Mouse (Mus musculus) layer of hippocampus, adult 2 months (tissue): ENCODE measurements around the gene Kcnq1. TPM values are rescaled to one million over a fixed set of nuclear protein-coding genes. Genes with fewer than 3 reads are reported as not detected.

Experiments used
- DNase-seq, 2 experiments: peaks; one replicate each; pipeline ENCODE4 v3.0.0; 2022; ENCODE audit warnings: low spot score in 2 of 2
- H3K27ac ChIP-seq: fragments of 200-600 bp; 2 replicates; pipeline ENCODE4 v1.8.1; 2022
- H3K4me3 ChIP-seq: fragments of 200-600 bp; 2 replicates; pipeline ENCODE4 v1.8.1; 2022; ENCODE audit warnings: mild to moderate bottlenecking
- CTCF ChIP-seq: fragments of 200-600 bp; conservative IDR thresholded peaks from 2 replicates; pipeline ENCODE4 v1.8.1; 2022; ENCODE audit warnings: antibody characterized with exemption, mild to moderate bottlenecking, moderate library complexity
- total RNA-seq, 2 experiments: library from RNA; stranded (reverse); gene quantifications; 2 replicates each; pipeline ENCODE4 v1.2.3; 2021

Kcnq1 gene
- total RNA-seq, 2 experiments from 2014 or later, result 0.29 to 0.97 TPM

DNA sequence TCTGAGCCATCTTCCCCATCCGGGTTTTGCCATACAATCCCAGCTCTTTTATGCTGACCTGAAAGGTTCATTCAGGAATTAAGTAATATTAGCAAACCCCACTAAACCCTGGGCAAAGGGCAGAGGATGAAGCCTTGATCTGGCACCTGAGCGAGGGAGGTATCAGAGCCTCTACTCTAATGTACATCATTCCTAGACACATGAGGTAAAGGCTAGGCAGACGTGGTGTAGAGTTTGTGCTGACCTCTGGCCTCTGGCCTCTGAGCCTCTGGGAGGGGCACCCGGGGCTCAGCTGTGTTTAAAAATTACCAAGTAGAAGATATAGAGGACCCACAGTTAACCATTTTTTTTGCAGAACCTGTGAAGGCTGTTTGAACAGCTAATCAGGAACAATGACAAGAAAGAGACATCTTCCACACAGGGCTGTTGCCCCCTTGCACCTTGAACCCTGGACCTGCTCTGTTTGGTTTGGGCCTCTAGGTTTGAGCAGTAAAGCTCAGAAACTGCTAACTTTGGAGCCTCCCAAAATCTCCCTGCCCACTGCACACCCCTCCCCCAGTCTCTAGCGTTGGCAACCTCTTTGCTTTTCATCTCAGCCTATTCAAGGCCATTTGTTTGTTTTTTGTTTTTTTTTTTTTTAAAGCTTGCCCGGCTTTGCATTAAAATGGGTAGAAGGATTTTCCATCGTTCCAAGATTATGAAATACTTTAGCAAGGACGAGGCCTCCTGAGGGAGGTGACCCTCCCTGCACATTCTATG is 180.5 kb downstream of the Kcnq1 start:
- no peak for DNase-seq
- Histone ChIP-seq H3K4me3 (no peak overlapping the region), H3K27ac (no peak overlapping the region)
- TF ChIP-seq CTCF, result no peak

DNA sequence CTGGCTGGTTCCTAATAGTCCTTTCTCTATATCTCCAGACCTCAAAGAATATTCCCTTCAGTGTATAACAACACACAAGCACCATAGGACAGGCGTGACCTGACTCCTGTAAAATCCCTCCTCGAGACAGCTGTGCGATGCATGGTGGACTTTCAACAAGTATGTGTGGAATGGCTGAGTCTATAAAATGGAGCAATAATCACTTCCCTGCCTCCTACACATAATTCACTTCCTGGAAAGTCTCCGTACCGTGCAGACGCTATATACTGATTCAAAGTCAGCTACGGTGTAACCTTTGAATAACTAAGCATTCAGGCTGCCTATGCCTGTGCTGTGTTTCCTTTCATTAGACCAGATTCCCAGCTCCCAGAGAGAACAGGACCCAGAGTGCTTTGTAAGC is 182.0 kb downstream of the Kcnq1 start:
- no peak for TF ChIP-seq CTCF
- H3K4me3 ChIP-seq, result no peak overlapping the region
- DNase-seq, result no peak
- no peak overlapping the region for H3K27ac ChIP-seq

DNA sequence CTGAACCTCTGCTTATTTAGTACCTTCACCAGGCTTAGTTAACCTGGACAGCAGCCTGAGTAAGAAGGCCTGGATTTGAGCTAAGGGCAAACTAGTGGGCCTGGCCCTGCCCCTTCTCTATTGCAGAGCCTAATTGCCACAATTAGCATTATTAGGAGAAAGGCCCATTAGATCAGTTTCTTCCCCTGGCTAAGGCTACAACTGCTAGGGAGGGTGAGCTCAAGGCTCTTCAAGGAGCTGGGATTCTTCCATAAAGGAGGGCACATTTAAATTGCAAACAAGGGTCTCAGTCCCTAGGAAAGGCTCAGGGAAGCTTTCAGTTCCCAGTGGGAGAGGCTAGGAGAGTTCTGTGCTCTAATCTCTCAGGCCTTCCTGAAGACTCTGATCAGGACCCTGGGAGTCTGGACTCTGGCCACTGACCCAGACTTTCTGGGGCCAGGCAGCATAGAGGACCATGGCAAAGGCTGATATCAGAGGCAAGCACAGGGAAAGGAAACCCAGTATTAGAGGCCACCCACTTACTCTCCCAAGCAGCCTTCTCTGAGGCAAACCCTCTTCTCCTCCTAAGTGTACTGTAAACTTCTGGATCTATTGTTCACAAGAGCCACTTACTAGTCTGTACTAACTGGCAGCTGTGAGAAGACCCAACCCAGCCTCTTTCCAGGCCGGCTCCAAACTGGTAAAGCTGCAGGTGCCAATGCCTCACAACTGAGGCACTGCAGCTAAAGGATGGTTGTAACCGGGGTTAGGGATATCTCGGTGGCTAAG is 183.1 kb downstream of the Kcnq1 start:
- no peak overlapping the region for H3K4me3 ChIP-seq
- no peak overlapping the region for H3K27ac ChIP-seq
- TF ChIP-seq CTCF, result no peak
- no peak for DNase-seq

DNA sequence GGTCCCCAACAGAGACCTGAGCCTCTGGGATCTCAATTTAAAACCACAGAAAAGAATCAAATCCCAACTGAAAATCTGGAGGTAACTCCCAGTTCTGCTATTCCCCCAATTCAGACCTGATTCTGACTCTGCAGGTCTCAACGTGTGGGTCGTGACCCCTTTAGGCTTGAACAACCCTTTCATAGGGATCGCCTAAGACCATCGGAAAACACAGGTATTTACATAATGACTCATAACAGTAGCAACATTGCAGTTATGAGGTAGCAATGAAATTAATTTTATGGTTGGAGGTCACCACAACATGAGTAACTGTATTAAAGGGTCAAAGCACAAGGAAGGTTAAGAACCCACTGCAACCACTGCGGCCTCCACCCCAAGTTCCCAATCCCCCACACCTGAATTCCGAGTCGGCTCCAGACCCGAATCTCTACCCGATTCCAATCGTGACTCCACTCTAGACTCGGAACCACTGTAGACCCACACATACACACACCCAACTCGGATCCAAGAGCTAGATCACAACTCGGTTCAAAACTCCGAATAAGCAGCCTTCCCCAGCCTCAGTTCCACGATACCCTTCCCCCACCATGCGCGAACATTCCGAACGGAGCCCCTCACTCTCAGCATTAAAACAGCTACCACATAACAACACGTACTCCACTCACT is 188.7 kb downstream of the Kcnq1 start:
- Histone ChIP-seq H3K27ac (peak overlapping the region; percentile 83), H3K4me3 (peak overlapping the region; percentile 71)
- DNase-seq, result no peak
- TF ChIP-seq CTCF, result no peak

DNA sequence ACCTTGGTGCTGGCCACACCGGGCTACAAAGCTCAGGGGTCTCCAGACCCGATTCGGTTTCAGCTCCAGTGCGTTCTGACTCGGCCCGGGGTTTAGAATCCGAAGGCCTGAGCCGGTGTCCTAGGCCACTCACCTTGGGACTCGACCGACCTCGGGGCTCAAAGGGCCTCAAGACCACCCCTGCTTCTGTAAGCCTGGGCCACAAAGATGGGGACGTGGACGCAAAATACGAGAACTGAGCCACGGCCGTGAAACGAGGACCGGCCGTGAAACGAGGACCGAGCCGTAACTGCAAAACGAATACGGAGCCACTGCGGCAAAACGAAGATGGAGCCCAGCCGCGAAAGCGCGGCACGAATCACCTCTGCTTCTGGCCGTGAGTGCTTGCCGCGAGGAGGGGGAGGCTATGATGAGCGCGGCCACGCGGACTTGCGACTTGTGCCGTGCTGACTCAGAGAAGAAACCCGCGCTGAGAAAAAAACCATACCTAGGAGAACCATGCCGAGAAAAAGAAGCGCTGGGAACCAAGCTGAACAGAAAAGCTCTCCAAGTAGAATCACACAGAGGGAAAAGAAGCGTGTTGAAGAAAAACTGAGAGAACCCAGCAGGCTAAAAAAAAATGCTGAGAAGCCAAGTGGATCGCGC is 189.3 kb downstream of the Kcnq1 start:
- Histone ChIP-seq H3K27ac (peak overlapping the region; percentile 83), H3K4me3 (peak overlapping the region; percentile 71)
- DNase-seq, result peak; percentile 21 to 43
- TF ChIP-seq CTCF, result no peak

DNA sequence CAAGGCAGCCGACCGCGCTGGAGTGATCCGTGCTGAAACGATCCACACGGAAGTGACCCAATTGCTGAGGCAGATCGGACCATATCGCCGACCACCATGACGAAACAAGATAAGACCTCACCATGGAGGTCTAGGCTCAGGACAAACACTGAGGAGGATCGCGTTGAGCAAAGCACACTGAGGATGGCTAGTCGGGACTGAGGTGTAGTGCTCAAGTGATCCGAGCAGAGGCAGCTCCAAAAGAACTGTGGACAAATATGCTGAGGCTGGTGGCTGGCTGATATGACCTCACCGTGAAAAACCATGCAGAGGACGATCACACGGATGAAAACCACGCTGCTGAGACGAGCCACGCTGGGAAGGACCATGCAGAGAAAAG is 189.8 kb downstream of the Kcnq1 start:
- no peak for DNase-seq
- TF ChIP-seq CTCF, result no peak
- H3K27ac ChIP-seq, result peak overlapping the region; percentile 83
- peak overlapping the region; percentile 71 for H3K4me3 ChIP-seq

DNA sequence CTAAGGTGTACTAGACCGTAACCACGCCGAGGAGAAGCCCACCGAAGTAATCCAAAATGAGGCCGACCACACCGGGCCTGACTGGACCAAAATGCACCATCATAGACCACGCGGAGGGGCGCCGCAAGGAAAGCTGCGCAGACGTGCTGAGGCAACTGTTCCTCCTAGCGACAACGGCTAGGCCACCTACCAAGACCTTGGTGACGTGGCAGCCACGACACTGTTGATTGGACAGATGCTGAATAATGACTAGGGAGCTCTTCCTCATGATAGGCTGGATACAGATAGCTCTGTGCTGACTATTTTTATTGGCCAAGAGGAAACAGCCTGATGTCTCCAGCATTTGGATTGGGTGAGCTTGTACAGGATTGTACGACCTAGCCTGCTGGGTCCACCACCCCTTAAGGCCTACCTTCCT is 190.2 kb downstream of the Kcnq1 start:
- Histone ChIP-seq H3K27ac (peak overlapping the region; percentile 83), H3K4me3 (peak overlapping the region; percentile 71)
- TF ChIP-seq CTCF, result no peak
- DNase-seq, result peak; percentile 87 to 96

DNA sequence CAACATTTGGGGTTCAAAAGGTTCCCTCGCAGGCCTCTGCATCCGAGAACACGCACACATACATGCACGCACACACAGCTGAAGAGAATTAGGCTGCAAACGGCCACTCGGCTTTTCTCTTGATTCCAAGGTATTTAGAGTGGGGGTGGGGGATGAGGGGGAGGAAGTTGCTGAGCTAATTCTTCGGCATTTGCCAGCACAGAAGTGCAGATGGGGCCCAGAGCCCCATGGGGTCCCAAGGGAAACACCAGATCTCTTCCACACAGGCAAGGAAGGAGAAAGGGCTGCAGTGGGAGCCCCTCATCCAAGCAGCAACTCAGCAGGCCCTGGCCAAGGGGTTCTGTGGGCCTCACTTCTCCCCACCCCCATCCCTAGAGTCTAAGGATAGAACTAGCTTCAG is 193.9 kb downstream of the Kcnq1 start:
- DNase-seq, result no peak
- Histone ChIP-seq H3K27ac (no peak overlapping the region), H3K4me3 (no peak overlapping the region)
- TF ChIP-seq CTCF, result no peak

DNA sequence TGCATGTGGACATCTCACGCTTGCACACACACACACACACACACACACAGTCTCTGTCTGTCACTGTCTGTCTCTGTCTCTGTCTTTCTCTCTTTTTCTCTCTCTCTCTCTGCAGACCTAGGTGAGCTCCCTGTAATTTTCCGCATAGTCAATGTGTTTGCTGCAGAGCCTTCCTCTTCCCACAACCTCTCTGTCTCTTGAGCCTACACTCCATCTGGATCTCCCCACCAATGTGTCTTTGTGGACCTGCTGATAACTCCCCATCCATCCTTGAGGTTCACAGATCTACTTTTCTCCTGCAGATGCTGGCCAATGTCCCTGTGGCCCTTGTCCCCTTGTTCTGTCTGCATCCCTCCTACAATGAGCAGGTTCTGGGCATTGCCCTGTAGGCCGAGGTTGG is 194.5 kb downstream of the Kcnq1 start:
- DNase-seq, result no peak
- no peak overlapping the region for H3K27ac ChIP-seq
- TF ChIP-seq CTCF, result no peak
- no peak overlapping the region for H3K4me3 ChIP-seq

DNA sequence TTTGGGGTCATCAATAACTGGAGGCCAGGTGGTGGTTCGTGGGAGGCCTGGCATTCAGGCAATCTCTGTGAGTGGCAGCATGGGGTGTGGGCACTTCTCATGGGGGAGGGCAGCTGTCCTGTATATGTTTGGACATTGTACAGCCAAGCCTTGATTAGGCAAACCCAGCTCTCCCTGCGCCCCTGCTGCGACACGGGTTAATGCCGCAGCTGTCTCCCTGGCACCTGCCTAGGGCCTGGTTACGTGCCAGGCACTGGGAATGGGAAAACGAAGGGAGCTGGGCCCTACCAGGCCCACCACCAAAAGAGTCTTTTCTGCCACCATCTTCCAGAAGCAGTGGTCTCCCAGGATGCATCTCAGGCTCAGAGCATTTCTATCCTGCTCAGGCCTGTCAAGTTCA is 196.0 kb downstream of the Kcnq1 start:
- no peak for TF ChIP-seq CTCF
- DNase-seq, result no peak
- Histone ChIP-seq H3K4me3 (no peak overlapping the region), H3K27ac (no peak overlapping the region)

DNA sequence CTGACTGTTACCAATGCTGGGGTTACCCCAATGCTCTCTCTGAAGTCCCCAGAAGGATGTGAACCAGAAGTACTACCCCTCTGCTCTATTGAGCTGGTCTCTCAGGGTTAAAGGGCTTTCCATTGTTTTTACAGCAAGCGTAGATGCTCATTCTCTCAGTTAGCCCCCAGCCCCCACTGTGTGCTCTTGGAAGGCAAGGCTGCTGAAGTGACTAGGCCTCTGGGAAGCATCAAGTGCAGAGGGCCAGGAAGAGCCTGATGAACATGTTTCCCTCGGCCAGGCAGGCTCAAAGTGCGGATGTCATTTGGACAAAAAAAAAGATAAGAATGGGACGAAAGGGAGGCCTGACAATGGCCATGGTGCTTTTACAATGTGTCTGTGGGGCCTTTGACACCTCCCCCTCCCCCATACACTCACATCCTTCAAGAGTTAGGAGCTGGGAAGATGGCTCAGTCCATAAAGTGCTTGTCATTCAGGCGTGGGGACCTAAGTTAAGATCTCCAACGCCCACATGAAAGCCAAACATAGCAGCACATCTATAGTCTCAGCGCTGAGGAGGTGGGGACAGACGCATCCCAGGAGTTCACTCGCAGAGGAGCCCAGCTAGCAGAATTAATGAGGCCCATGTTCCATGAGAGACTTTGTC is 196.6 kb downstream of the Kcnq1 start:
- no peak for DNase-seq
- H3K27ac ChIP-seq, result no peak overlapping the region
- no peak for TF ChIP-seq CTCF

DNA sequence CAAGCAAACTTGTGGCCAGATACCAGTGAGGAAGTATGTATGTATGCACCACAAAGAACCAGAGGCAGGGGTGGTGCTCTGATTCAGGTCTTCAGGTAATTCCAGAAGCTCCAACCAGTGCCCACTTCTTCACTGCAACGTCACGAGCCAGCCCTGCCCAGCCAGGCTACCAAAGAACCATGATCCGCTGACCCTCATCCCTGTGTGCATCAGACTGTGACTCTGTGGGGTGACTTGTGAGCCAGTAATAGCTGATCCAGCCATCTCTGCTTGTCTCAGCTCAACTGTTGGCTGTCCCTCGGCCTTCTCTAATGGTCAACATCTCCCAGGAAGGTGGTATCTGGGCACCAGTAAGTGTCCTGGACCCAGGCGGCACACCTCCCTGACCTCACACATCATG is 197.4 kb downstream of the Kcnq1 start:
- no peak for DNase-seq
- no peak overlapping the region for H3K27ac ChIP-seq
- no peak overlapping the region for H3K4me3 ChIP-seq
- no peak for TF ChIP-seq CTCF

More for the DNA sequence above, 196.6 kb downstream of the Kcnq1 start:
- no peak overlapping the region for H3K4me3 ChIP-seq
